Mouse (Mus musculus) ES-Bruce4 (cell line): ENCODE data around the gene Ubac2.

ENCODE experiments used
- CTCF ChIP-seq: IDR thresholded peaks from one replicate; pipeline ENCODE4 v1.8.1; 2011; ENCODE audit warnings: low read depth, low read length
- POLR2A ChIP-seq: IDR thresholded peaks from one replicate; pipeline ENCODE4 v1.8.1; 2011; ENCODE audit warnings: low read length; ENCODE audit not compliant: insufficient read depth

DNA sequence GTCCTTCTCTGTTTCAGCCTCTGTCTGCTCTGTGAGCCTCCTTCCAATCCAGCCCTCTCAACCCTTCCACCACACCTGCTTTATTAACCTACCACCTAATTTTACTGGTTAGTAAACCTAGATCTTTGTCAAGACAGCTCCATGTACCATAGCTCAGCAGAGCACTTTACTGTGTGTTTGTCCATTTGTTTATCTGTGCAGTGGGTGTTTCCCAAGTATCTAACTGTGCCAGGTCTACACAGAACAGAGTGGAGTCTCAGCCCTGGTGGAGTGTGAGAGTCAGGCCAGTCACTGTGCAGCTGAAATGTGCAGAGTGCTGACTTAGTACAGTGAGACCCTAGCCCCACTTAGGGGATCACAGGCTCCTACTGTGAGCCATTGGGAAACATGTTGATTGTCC lies 125.4 kb downstream of the Ubac2 start:
- TF ChIP-seq CTCF: no peak
- TF ChIP-seq POLR2A: no peak
